Mouse (Mus musculus) liver, postnatal 0 days (tissue): Measurements from ENCODE around the gene Ms4a4b. TPM values are rescaled to one million over a fixed set of nuclear protein-coding genes. Genes with fewer than 3 reads are reported as not detected.

ENCODE experiments used
- ATAC-seq: fragments of 200-750 bp; cut with Nextera tagmentation; 2 replicates; pipeline ENCODE4 v1.8.0; 2017; ENCODE audit warnings: mild to moderate bottlenecking, moderate library complexity
- DNase-seq: peaks from one replicate; pipeline ENCODE4 v3.0.0-alpha.2; 2016
- H3K27ac ChIP-seq: fragments of 300-500 bp; sonication (generic); 2 replicates; pipeline ENCODE4 v1.5.1; 2014; ENCODE audit warnings: antibody characterized with exemption, moderate library complexity, mild to moderate bottlenecking, low read depth
- H3K27me3 ChIP-seq: fragments of 300-500 bp; sonication (generic); 2 replicates; pipeline ENCODE4 v1.6.1; 2014; ENCODE audit warnings: low read length, control low read depth, mixed read lengths; ENCODE audit not compliant: insufficient read depth
- H3K36me3 ChIP-seq: fragments of 300-500 bp; sonication (generic); replicated peaks from 2 replicates; pipeline ENCODE4 v1.6.1; 2014; ENCODE audit warnings: mild to moderate bottlenecking, control low read depth, low read length, moderate library complexity, mixed read lengths; ENCODE audit not compliant: insufficient read depth
- H3K4me1 ChIP-seq: fragments of 300-500 bp; sonication (generic); 2 replicates; pipeline ENCODE4 v1.6.1; 2014; ENCODE audit warnings: antibody characterized with exemption, mild to moderate bottlenecking, control low read depth; ENCODE audit not compliant: insufficient read depth
- H3K4me2 ChIP-seq: fragments of 300-500 bp; sonication (generic); 2 replicates; pipeline ENCODE4 v1.6.1; 2014; ENCODE audit warnings: low read depth, mild to moderate bottlenecking, low read length, moderate library complexity, mixed read lengths
- H3K4me3 ChIP-seq: fragments of 300-500 bp; sonication (generic); 2 replicates; pipeline ENCODE4 v1.5.1; 2014; ENCODE audit warnings: low read depth, low read length
- H3K9ac ChIP-seq: fragments of 300-500 bp; sonication (generic); replicated peaks from 2 replicates; pipeline ENCODE4 v1.6.1; 2014; ENCODE audit warnings: mild to moderate bottlenecking, moderate library complexity
- H3K9me3 ChIP-seq: fragments of 300-500 bp; sonication (generic); 2 replicates; pipeline ENCODE4 v1.6.1; 2016; ENCODE audit warnings: mild to moderate bottlenecking, control low read depth, low read length, mixed read lengths
- CTCF ChIP-seq: sonication (generic); IDR thresholded peaks from 2 replicates; pipeline ENCODE4 v1.5.1; 2016; ENCODE audit warnings: antibody characterized with exemption, low read depth
- EP300 ChIP-seq: IDR thresholded peaks from 2 replicates; pipeline ENCODE4 v1.6.1; 2016; ENCODE audit warnings: antibody characterized with exemption, low read depth, mild to moderate bottlenecking
- WGBS: fragments of 180-500 bp; shearing (Covaris S2); extraction: QIAGEN DNeasy Blood & Tissue Kit; methylation state at CpG from one replicate; pipeline ENCODE4 v1.1.7; 2014; ENCODE audit not compliant: insufficient replicate concordance; 5-methylcytosine and 5-hydroxymethylcytosine counted together
- polyA plus RNA-seq: library from polyadenylated mRNA; unstranded; fragments of >200 nt; fragmentation: Nextera tagmentation; extraction: Ambion mirVana; gene quantifications from 2 replicates; pipeline ENCODE4 v1.2.1, GENCODE M21; 2015

The Ms4a4b gene
- 1.8 and 2.3 TPM in 2 replicates for polyA plus RNA-seq

GRCm38 (mm10) chr19:11443338-11443737 is at the start of gene Ms4a4b:
Ms4a4b (plus strand) TSS chr19:11443553.
- ATAC-seq, result no peak
- Histone ChIP-seq H3K4me1 (no peaks in the 10 kb centered on the region), H3K9me3 (no peaks in the 10 kb centered on the region), H3K27me3 (no peaks in the 10 kb centered on the region), H3K36me3 (no peaks in the 10 kb centered on the region), H3K9ac (no peak within 1 kb of the TSS), H3K4me2 (no peak within 1 kb of the TSS), H3K4me3 (no peak within 1 kb of the TSS), H3K27ac (no peak within 1 kb of the TSS)
- no peak for DNase-seq
- TF ChIP-seq EP300 (no peak), CTCF (no peak)

GRCm38 (mm10) chr19:11395769-11396168 is 47.6 kb upstream of the Ms4a4b start:
- Histone ChIP-seq H3K27ac (no peak overlapping the region), H3K27me3 (no peaks in the 10 kb centered on the region), H3K36me3 (no peaks in the 10 kb centered on the region), H3K4me1 (no peaks in the 10 kb centered on the region), H3K4me2 (no peak overlapping the region), H3K4me3 (no peak overlapping the region), H3K9me3 (no peaks in the 10 kb centered on the region), H3K9ac (no peak overlapping the region)
- DNase-seq (no peak), ATAC-seq (no peak)
- TF ChIP-seq CTCF, result no peak
- no peak for TF ChIP-seq EP300

- TF ChIP-seq CTCF (no peak), EP300 (no peak)
- ATAC-seq (no peak), DNase-seq (no peak)
- Histone ChIP-seq H3K4me3 (no peak within 1 kb of the TSS), H3K27ac (no peak within 1 kb of the TSS), H3K36me3 (no peaks in the 10 kb centered on the region), H3K9ac (no peak within 1 kb of the TSS), H3K4me1 (no peaks in the 10 kb centered on the region), H3K4me2 (no peak within 1 kb of the TSS), H3K27me3 (no peaks in the 10 kb centered on the region), H3K9me3 (no peaks in the 10 kb centered on the region)
- WGBS, result 56% methylated on average over 3 of the region's 3 CpGs
These were observed 38.8 kb upstream of the Ms4a4b start, which contains the start of gene Ms4a4c for GRCm38 (mm10) chr19:11404527-11404926. Ms4a4c (plus strand) TSS chr19:11404770.

GRCm38 (mm10) chr19:11407428-11407827 is 35.9 kb upstream of the Ms4a4b start:
- no peaks in the 10 kb centered on the region for H3K9me3 ChIP-seq
- H3K27ac ChIP-seq, result no peak overlapping the region
- no peak overlapping the region for H3K4me2 ChIP-seq
- H3K4me1 ChIP-seq, result no peaks in the 10 kb centered on the region
- H3K36me3 ChIP-seq, result no peaks in the 10 kb centered on the region
- no peak for ATAC-seq
- DNase-seq, result no peak
- no peak overlapping the region for H3K4me3 ChIP-seq
- no peak for TF ChIP-seq EP300
- no peak for TF ChIP-seq CTCF
- no peak overlapping the region for H3K9ac ChIP-seq
- no peaks in the 10 kb centered on the region for H3K27me3 ChIP-seq

GRCm38 (mm10) chr19:11408591-11408990 is 34.8 kb upstream of the Ms4a4b start:
- H3K27me3 ChIP-seq, result no peaks in the 10 kb centered on the region
- ATAC-seq (no peak), DNase-seq (no peak)
- H3K9ac ChIP-seq, result no peak overlapping the region
- no peak overlapping the region for H3K27ac ChIP-seq
- WGBS, result 82% methylated on average over 1 of the region's 1 CpGs
- H3K4me1 ChIP-seq, result no peaks in the 10 kb centered on the region
- no peaks in the 10 kb centered on the region for H3K36me3 ChIP-seq
- TF ChIP-seq CTCF, result no peak
- no peak for TF ChIP-seq EP300
- H3K4me3 ChIP-seq, result no peak overlapping the region
- no peaks in the 10 kb centered on the region for H3K9me3 ChIP-seq
- no peak overlapping the region for H3K4me2 ChIP-seq

- Histone ChIP-seq H3K27ac (no peak overlapping the region), H3K9me3 (no peaks in the 10 kb centered on the region), H3K4me1 (no peaks in the 10 kb centered on the region), H3K36me3 (no peaks in the 10 kb centered on the region), H3K9ac (no peak overlapping the region), H3K27me3 (no peaks in the 10 kb centered on the region), H3K4me3 (no peak overlapping the region), H3K4me2 (no peak overlapping the region)
- no peak for ATAC-seq
- no peak for TF ChIP-seq CTCF
- TF ChIP-seq EP300, result no peak
- WGBS, result 40% methylated on average over 1 of the region's 1 CpGs
- no peak for DNase-seq
These were observed 31.7 kb upstream of the Ms4a4b start for GRCm38 (mm10) chr19:11411640-11412039.

GRCm38 (mm10) chr19:11414084-11414483 is 29.3 kb upstream of the Ms4a4b start:
- DNase-seq (no peak), ATAC-seq (no peak)
- H3K9ac ChIP-seq, result no peak overlapping the region
- H3K4me2 ChIP-seq, result no peak overlapping the region
- TF ChIP-seq EP300, result no peak
- TF ChIP-seq CTCF, result no peak
- H3K4me3 ChIP-seq, result no peak overlapping the region
- H3K4me1 ChIP-seq, result no peaks in the 10 kb centered on the region
- H3K27me3 ChIP-seq, result no peaks in the 10 kb centered on the region
- H3K36me3 ChIP-seq, result no peaks in the 10 kb centered on the region
- WGBS, result 80% methylated on average over 1 of the region's 1 CpGs
- H3K9me3 ChIP-seq, result no peaks in the 10 kb centered on the region
- H3K27ac ChIP-seq, result no peak overlapping the region
